Mouse (Mus musculus) CH12.LX (cell line): ENCODE measurements around the gene Psap. TPM values are rescaled to one million over a fixed set of nuclear protein-coding genes. Genes with fewer than 3 reads are reported as not detected.

Experiments used
- DNase-seq: peaks from one replicate; pipeline ENCODE4 v3.0.0-alpha.2; 2013; ENCODE audit errors: extremely low read depth
- H3K27ac ChIP-seq: 2 replicates; pipeline ENCODE4 v1.5.1; 2012; ENCODE audit warnings: low read depth, mild to moderate bottlenecking, control low read depth, moderate library complexity; ENCODE audit not compliant: insufficient read depth
- H3K27me3 ChIP-seq: replicated peaks from 2 replicates; pipeline ENCODE3; 2012; ENCODE audit warnings: inconsistent platforms
- H3K36me3 ChIP-seq, 2 experiments: replicated peaks in 1 of 2; 2 replicates each; pipeline versions ENCODE3 to v1.6.1; 2012; ENCODE audit warnings: inconsistent platforms in 1 of 2, low read length in 1 of 2, mild to moderate bottlenecking in 1 of 2, mixed read lengths in 1 of 2, moderate library complexity in 1 of 2; ENCODE audit not compliant: control insufficient read depth in 1 of 2, insufficient read depth in 1 of 2
- H3K4me1 ChIP-seq, 2 experiments: 2 replicates each; pipeline ENCODE4 v1.6.1; 2012; ENCODE audit warnings: inconsistent platforms in 1 of 2, moderate library complexity in 1 of 2; ENCODE audit not compliant: insufficient read depth in 2 of 2, control insufficient read depth in 1 of 2
- H3K4me2 ChIP-seq: 2 replicates; pipeline ENCODE4 v1.6.1; 2012; ENCODE audit warnings: low read depth, mild to moderate bottlenecking, control low read depth; ENCODE audit not compliant: poor library complexity, insufficient read depth, severe bottlenecking
- H3K4me3 ChIP-seq, 3 experiments: fragments of 150-350 bp in 1 of 3; sonication (generic) in 1 of 3; replicated peaks in 1 of 3; 2 replicates each; pipeline versions ENCODE3 to v1.5.1; 2011 to 2012; ENCODE audit warnings: low read depth in 2 of 3, low read length in 2 of 3, mild to moderate bottlenecking in 2 of 3, moderate library complexity in 2 of 3, control low read depth in 1 of 3, improper control_type of control experiment in 1 of 3, inconsistent platforms in 1 of 3, mixed read lengths in 1 of 3; ENCODE audit not compliant: poor library complexity in 1 of 3
- H3K79me2 ChIP-seq: replicated peaks from 2 replicates; pipeline ENCODE4 v1.6.1; 2012; ENCODE audit warnings: mild to moderate bottlenecking, moderate library complexity; ENCODE audit not compliant: control insufficient read depth, poor library complexity, insufficient read depth, severe bottlenecking; ENCODE audit errors: extremely low read depth
- H3K9ac ChIP-seq: 2 replicates; pipeline ENCODE4 v1.6.1; 2012; ENCODE audit warnings: low read depth, mild to moderate bottlenecking, control low read depth, moderate library complexity; ENCODE audit not compliant: insufficient read depth
- H3K9me3 ChIP-seq: replicated peaks from 2 replicates; pipeline ENCODE3; 2012; ENCODE audit warnings: low read length, inconsistent platforms, mixed read lengths
- BHLHE40 ChIP-seq: IDR thresholded peaks from 2 replicates; pipeline ENCODE4 v1.6.1; 2011; ENCODE audit warnings: mild to moderate bottlenecking, low read depth, low read length, improper control_type of control experiment
- CHD1 ChIP-seq: IDR thresholded peaks from 2 replicates; pipeline ENCODE4 v1.6.1; 2012; ENCODE audit warnings: low read depth, low read length, improper control_type of control experiment, inconsistent platforms
- ELF1 ChIP-seq: IDR thresholded peaks from 2 replicates; pipeline ENCODE4 v1.6.1; 2014; ENCODE audit warnings: low read depth, mild to moderate bottlenecking, inconsistent platforms, low read length, improper control_type of control experiment
- EP300 ChIP-seq: IDR thresholded peaks from 2 replicates; pipeline ENCODE4 v1.6.1; 2011; ENCODE audit warnings: low read length, improper control_type of control experiment
- GABPA ChIP-seq: IDR thresholded peaks from 2 replicates; pipeline ENCODE4 v1.6.1; 2012; ENCODE audit warnings: low read depth, low read length, improper control_type of control experiment, inconsistent platforms; ENCODE audit not compliant: insufficient replicate concordance
- HCFC1 ChIP-seq: IDR thresholded peaks from 2 replicates; pipeline ENCODE4 v1.6.1; 2012; ENCODE audit warnings: low read depth, mild to moderate bottlenecking, inconsistent platforms, low read length, improper control_type of control experiment
- IRF4 ChIP-seq: IDR thresholded peaks from 2 replicates; pipeline ENCODE4 v1.6.1; 2014; ENCODE audit warnings: low read depth, mild to moderate bottlenecking, inconsistent platforms, low read length, improper control_type of control experiment
- JUN ChIP-seq: IDR thresholded peaks from 2 replicates; pipeline ENCODE4 v1.6.1; 2011; ENCODE audit warnings: low read depth, mild to moderate bottlenecking, low read length, improper control_type of control experiment, moderate library complexity; ENCODE audit not compliant: insufficient read depth
- JUND ChIP-seq: conservative IDR thresholded peaks from 2 replicates; pipeline ENCODE4 v1.6.1; 2011; ENCODE audit warnings: low read depth, low read length, improper control_type of control experiment
- KAT2A ChIP-seq: IDR thresholded peaks from 2 replicates; pipeline ENCODE4 v1.6.1; 2012; ENCODE audit warnings: low read length, improper control_type of control experiment, inconsistent platforms; ENCODE audit not compliant: insufficient replicate concordance
- MAZ ChIP-seq: IDR thresholded peaks from 2 replicates; pipeline ENCODE4 v1.6.1; 2012; ENCODE audit warnings: low read depth, mild to moderate bottlenecking, inconsistent platforms, low read length, improper control_type of control experiment, moderate library complexity
- MXI1 ChIP-seq: IDR thresholded peaks from 2 replicates; pipeline ENCODE4 v1.6.1; 2011; ENCODE audit warnings: mild to moderate bottlenecking, low read depth, low read length, improper control_type of control experiment
- NELFE ChIP-seq: IDR thresholded peaks from 2 replicates; pipeline ENCODE4 v1.6.1; 2011; ENCODE audit warnings: low read depth, low read length, improper control_type of control experiment
- POLR2AphosphoS2 ChIP-seq: IDR thresholded peaks from 2 replicates; pipeline ENCODE4 v1.6.1; 2011; ENCODE audit warnings: low read depth, low read length, improper control_type of control experiment
- RAD21 ChIP-seq: IDR thresholded peaks from 2 replicates; pipeline ENCODE4 v1.6.1; 2011; ENCODE audit warnings: low read depth, mild to moderate bottlenecking, low read length, improper control_type of control experiment, moderate library complexity
- RCOR1 ChIP-seq: conservative IDR thresholded peaks from 2 replicates; pipeline ENCODE4 v1.6.1; 2012; ENCODE audit warnings: low read depth, mild to moderate bottlenecking, inconsistent platforms, low read length, improper control_type of control experiment
- SMC3 ChIP-seq: IDR thresholded peaks from 2 replicates; pipeline ENCODE4 v1.6.1; 2011; ENCODE audit warnings: low read depth, low read length, improper control_type of control experiment
- TBP ChIP-seq: conservative IDR thresholded peaks from 2 replicates; pipeline ENCODE4 v1.6.1; 2011; ENCODE audit warnings: low read depth, low read length, improper control_type of control experiment
- TCF12 ChIP-seq: IDR thresholded peaks from 2 replicates; pipeline ENCODE4 v1.6.1; 2014; ENCODE audit warnings: low read depth, mild to moderate bottlenecking, inconsistent platforms, low read length, improper control_type of control experiment
- UBTF ChIP-seq: IDR thresholded peaks from 2 replicates; pipeline ENCODE4 v1.6.1; 2012; ENCODE audit warnings: low read depth, mild to moderate bottlenecking, inconsistent platforms, low read length, improper control_type of control experiment, moderate library complexity
- USF1 ChIP-seq: IDR thresholded peaks from 2 replicates; pipeline ENCODE4 v1.6.1; 2014; ENCODE audit warnings: low read depth, mild to moderate bottlenecking, inconsistent platforms, low read length, improper control_type of control experiment
- ZC3H11A ChIP-seq: IDR thresholded peaks from 2 replicates; pipeline ENCODE4 v1.6.1; 2012; ENCODE audit warnings: low read depth, mild to moderate bottlenecking, inconsistent platforms, low read length, improper control_type of control experiment
- dilution Hi-C: fragments of 300-500 bp; cut with MboI; formaldehyde crosslinking; loops from 2 replicates; pipeline ENCODE4 v1.14.3; 2020; ENCODE audit warnings: low sequenced_read_pairs; ENCODE audit not compliant: extremely low pct_unique_long_range_greater_than_20kb, extremely low pct_ligation_motif_present
- in situ Hi-C: fragments of 300-500 bp; cut with MboI; formaldehyde crosslinking; loops from 3 replicates; pipeline ENCODE4 v1.14.3; 2019; ENCODE audit warnings: low sequenced_read_pairs, low pct_ligation_motif_present, low pct_unique_long_range_greater_than_20kb, mixed read lengths
- polyA plus RNA-seq: library from polyadenylated mRNA; unstranded; fragments of >175 nt; gene quantifications from 2 replicates; pipeline ENCODE4 v1.2.1, GENCODE M21; 2012; ENCODE audit warnings: low read depth; ENCODE audit not compliant: insufficient read length
- total RNA-seq, 2 experiments: library from RNA; depleted of rRNA; stranded (reverse); fragments of 300-350 nt in 1 of 2; fragments of >200 nt in 1 of 2; gene quantifications; 2 replicates each; pipeline ENCODE4 v1.2.3; 2012 to 2014

Psap gene
- total and polyA plus RNA-seq, 3 experiments, result 223 to 470 (median 300) TPM

GRCm38 (mm10) chr10:60313606-60314005 lies 36.2 kb downstream of the Psap start:
- no peak for DNase-seq
- peaks cover 0 to 12% of the 10 kb centered on the region in 2 experiments; a peak in 2 of 4 replicates for H3K4me1 ChIP-seq
- H3K9ac ChIP-seq, result no peak overlapping the region
- H3K27ac ChIP-seq, result no peak overlapping the region
- H3K4me2 ChIP-seq, result no peak overlapping the region
- TF ChIP-seq IRF4, result no peak
- TF ChIP-seq CHD1, result no peak
- no peak for TF ChIP-seq ZC3H11A
- no peak for TF ChIP-seq RAD21
- TF ChIP-seq KAT2A, result no peak
- TF ChIP-seq SMC3, result no peak
- no peak for TF ChIP-seq BHLHE40
- TF ChIP-seq RCOR1, result no peak
- no peak for TF ChIP-seq USF1
- TF ChIP-seq EP300, result no peak
- no peak for TF ChIP-seq JUND
- no peak for TF ChIP-seq TCF12
- no peak for TF ChIP-seq JUN
- TF ChIP-seq, all 38 proteins: peak for 0
- Histone ChIP-seq H3K27me3 (peaks cover 2% of the 10 kb centered on the region), H3K79me2 (no peaks in the 10 kb centered on the region), H3K36me3 (no peaks in the 10 kb centered on the region), H3K4me3 (no peak overlapping the region), H3K9me3 (no peaks in the 10 kb centered on the region)
- in situ Hi-C loops (no loop called here), dilution Hi-C loops (no loop called here)

- Histone ChIP-seq H3K36me3 (no peaks in the 10 kb centered on the region), H3K9ac (no peak overlapping the region), H3K9me3 (peaks cover 10% of the 10 kb centered on the region), H3K4me3 (no peak overlapping the region), H3K27me3 (peaks cover 2% of the 10 kb centered on the region), H3K4me2 (no peak overlapping the region), H3K79me2 (no peaks in the 10 kb centered on the region), H3K27ac (no peak overlapping the region), H3K4me1 (peaks cover 0 to 7% of the 10 kb centered on the region in 2 experiments; a peak in 2 of 4 replicates)
- no peak for DNase-seq
- in situ Hi-C loops, result no loop called here
- TF ChIP-seq IRF4 (no peak), MAZ (no peak), POLR2AphosphoS2 (no peak), GABPA (no peak), ELF1 (no peak), TCF12 (no peak), NELFE (no peak), MXI1 (no peak), JUND (no peak), HCFC1 (no peak), TBP (no peak), UBTF (no peak), BHLHE40 (no peak)
- dilution Hi-C loops, result no loop called here
Observed at GRCm38 (mm10) chr10:60316166-60316565, 38.7 kb downstream of the Psap start.
